Mouse (Mus musculus) MN1 (cell line): ENCODE results near the gene Olfr830.
"Not testable (repeated sequence)": the region's sequence is repeated elsewhere in the genome, so short reads cannot be mapped to it uniquely, and the experiment has no call there.

Experiments
- DNase-seq: peaks from one replicate; pipeline ENCODE4 v3.0.0-alpha.2; 2016; ENCODE audit warnings: low spot score

Olfr830 gene

DNA sequence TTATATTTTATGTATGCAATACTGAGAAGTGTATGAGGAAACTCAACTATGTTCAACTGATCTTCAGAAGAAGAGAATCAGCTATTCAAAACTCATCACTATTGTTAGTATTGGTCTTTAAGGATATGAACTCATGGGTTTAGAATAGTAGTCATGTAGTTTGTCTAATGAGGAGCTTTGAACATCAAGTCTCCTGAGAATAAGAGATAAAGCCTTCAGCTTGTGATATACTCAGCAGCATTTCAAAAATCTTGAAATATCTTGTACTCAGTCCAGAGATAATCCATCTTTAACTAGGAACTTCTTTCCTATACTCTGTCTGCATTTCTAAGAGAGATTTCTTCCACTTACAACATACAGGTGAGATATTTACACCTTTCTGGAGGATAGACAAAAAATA is at the start of gene Olfr830:
TSS of gene Olfr830 (plus strand) at position 301 of the 400 bp plus-strand sequence.
- DNase-seq = no peak

DNA sequence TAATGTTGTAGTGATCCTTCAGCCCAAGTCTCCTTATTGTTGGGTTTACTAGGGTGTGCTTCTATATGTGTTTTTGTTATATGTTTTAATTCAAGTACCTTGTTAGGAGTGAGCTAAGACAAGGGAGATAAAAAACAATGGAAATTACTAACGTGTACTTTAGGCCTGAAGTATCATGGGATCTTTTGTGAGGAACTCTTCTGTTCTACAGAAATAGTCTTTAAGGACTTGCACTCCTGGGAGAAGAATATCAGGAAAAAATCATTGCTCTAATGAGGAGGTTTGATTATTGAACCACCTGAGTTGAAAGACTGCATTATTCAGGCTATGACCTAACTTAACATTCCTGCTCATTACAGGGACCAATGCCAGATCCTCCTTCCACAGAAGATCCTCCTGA is 19.9 kb upstream of the Olfr830 start, which contains the start of gene Olfr829:
TSS of gene Olfr829 (plus strand) at position 301 of the 400 bp plus-strand sequence.
- DNase-seq = no peak

DNA sequence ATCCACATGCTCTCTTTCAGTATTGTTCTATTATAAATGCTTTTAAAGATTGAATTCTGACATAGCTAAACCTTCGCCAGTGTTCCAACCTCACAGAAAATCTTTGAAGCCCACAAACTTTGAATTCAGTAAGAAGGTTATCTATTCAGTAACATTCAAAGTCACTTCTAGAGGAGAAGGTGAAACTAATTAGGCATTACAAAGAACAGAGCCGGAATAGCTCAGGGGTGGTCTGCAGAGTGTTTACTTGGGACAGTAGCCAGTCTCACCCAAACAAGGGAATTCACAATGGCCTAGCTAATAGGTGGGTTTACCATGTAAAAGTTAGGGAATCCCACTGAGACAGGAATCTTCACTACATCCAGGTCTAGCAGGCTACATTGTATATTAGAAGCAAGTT is 33.2 kb downstream of the Olfr830 start:
- DNase-seq = not testable (repeated sequence)

GRCm38 (mm10) chr9:18927921-18928320 is 53.4 kb downstream of the Olfr830 start:
- DNase-seq = not testable (repeated sequence)
